Mouse (Mus musculus) left cerebral cortex, postnatal 10 days (tissue): ENCODE data around the gene Jph4. TPM values are rescaled to one million over a fixed set of nuclear protein-coding genes. Genes with fewer than 3 reads are reported as not detected.

ENCODE experiments used
- DNase-seq, 2 experiments: peaks; one replicate each; pipeline ENCODE4 v3.0.0; 2021 to 2022; ENCODE audit warnings: low spot score in 2 of 2, mixed read lengths in 1 of 2; ENCODE audit errors: extremely low spot score in 1 of 2
- intact Hi-C: fragments of 180-260 bp; cut with DNase I; formaldehyde crosslinking; loops from one replicate; pipeline ENCODE4 v1.15.1; 2025
- total RNA-seq, 2 experiments: library from RNA; stranded (reverse); gene quantifications; 2 replicates each; pipeline ENCODE4 v1.2.3; 2021

The Jph4 gene
- total RNA-seq, 2 experiments from 2014 or later = 368 to 375 TPM

GRCm38 (mm10) chr14:55102253-55102785 is 14.4 kb downstream of the Jph4 start:
- intact Hi-C loops = loop anchor here (5.0 kb wide), 1 partner anchor 210 kb away; the partner anchor contains the start of gene Pabpn1
- DNase-seq = peak in 1 of 2 experiments; percentile 42

DNA sequence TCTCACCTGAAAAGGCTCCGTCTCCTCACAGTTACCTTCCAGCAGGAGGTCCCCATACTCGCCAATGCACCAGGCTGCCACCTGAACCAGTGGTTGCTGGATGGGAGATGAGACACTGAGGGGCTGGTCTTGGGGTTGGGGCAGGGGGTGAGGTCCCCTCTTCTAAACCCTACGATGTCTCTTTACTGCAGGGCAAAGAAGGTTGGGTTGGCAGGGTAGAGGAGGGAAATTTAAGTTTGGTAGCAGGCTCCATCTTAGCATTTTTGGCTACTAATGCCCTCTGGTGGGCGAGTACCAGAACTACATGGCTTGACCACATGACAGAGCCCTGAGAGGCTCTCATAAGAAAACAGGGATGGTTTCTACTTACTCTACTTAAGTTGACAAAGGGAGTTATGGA is 15.1 kb downstream of the Jph4 start:
- DNase-seq = no peak
- intact Hi-C loops = loop anchor here (5.0 kb wide), 1 partner anchor 209 kb away; the partner anchor contains the start of gene Pabpn1

DNA sequence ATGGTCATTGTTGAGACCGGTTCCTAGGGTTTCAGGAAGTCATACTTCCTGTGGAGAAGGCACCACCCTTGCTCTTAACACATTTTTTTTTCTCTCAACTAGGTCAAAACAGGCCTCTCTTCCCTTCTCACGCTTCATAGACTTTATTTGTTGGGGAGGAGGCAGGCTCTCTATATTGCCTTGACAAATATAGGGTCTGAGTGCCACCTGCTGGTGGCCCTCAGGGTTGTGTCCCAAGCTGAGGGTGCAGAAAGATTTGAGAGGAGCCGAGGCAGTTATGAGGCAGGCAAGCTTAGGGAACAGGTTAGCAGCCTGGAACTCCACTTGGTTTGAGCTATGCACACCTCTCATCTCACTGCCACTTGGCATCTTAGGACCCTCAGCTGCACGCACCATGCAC is 18.7 kb downstream of the Jph4 start:
- intact Hi-C loops = no loop called here
- DNase-seq = peak in 1 of 2 experiments; percentile 70

- intact Hi-C loops = loop anchor here (2.0 kb wide), 1 partner anchor 73 kb away; no protein-coding TSS in a partner anchor
Observed at GRCm38 (mm10) chr14:55097646-55098045, 19.1 kb downstream of the Jph4 start.

GRCm38 (mm10) chr14:55096573-55097087 is 20.1 kb downstream of the Jph4 start:
- DNase-seq = no peak
- intact Hi-C loops = loop anchor here (2.0 kb wide), 1 partner anchor 72 kb away; no protein-coding TSS in a partner anchor

More at GRCm38 (mm10) chr14:55097646-55098045, 19.1 kb downstream of the Jph4 start:
- DNase-seq = no peak

- no peak for DNase-seq
- intact Hi-C loops = loop anchor here (2.0 kb wide), 1 partner anchor 71 kb away; no protein-coding TSS in a partner anchor
Observed at GRCm38 (mm10) chr14:55095671-55096070, 21.1 kb downstream of the Jph4 start.

DNA sequence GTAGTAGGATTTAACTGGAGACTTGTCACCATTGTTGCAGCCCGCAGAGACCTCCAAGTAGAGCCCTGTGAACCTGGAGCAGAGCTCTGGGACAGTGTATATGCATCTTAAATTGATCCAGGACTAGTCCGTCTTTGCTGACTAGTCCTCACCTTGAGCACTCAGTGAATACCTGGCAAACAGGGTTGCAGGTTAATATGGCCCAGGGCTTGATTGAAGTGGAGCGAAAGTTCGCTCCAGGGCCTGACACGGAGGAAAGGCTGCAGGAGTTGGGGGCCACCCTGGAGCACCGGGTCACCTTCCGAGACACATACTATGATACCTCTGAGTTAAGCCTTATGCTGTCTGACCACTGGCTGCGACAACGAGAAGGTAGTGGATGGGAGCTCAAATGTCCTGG is 21.5 kb downstream of the Jph4 start:
- no peak for DNase-seq
- intact Hi-C loops = no loop called here

DNA sequence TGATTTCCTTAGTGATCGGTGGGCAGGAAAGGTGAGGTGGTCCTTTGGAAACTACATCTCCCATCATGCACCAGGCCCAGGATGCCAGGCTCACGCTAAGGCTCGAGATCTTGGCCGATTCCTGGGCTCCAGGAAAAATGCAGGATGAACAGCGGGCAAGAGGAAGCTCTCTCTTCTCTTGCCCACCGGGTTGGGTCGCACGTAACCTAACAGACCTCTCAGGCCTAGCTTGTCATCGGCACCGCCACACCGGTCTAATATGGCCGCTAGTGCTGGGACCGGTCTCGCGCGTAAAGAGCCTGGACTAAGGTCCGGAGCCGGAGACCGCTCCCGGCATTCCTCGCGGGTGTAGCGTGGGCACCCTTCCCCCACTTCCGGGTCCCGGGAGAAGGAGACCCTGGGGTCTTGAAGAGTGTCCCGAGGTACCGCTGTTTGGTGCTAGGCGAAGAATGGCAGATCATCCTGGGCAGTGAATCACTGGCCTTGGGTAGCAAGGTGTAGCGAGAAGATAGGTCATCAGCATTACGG is 22.0 kb downstream of the Jph4 start, which contains the start of gene Thtpa:
Gene Thtpa, plus strand, starts transcription at position 81 of the 528 bp plus-strand sequence.
- intact Hi-C loops = no loop called here
- DNase-seq = peak; percentile 65 to 88

GRCm38 (mm10) chr14:55093927-55094326 is 22.8 kb downstream of the Jph4 start:
- intact Hi-C loops = no loop called here
- no peak for DNase-seq

- peak; percentile 91 to 93 for DNase-seq
- intact Hi-C loops = no loop called here
Observed at GRCm38 (mm10) chr14:55092011-55092577, 24.6 kb downstream of the Jph4 start, which contains the start of gene Zfhx2. TSS of gene Zfhx2 (minus strand) at chr14:55092324.

DNA sequence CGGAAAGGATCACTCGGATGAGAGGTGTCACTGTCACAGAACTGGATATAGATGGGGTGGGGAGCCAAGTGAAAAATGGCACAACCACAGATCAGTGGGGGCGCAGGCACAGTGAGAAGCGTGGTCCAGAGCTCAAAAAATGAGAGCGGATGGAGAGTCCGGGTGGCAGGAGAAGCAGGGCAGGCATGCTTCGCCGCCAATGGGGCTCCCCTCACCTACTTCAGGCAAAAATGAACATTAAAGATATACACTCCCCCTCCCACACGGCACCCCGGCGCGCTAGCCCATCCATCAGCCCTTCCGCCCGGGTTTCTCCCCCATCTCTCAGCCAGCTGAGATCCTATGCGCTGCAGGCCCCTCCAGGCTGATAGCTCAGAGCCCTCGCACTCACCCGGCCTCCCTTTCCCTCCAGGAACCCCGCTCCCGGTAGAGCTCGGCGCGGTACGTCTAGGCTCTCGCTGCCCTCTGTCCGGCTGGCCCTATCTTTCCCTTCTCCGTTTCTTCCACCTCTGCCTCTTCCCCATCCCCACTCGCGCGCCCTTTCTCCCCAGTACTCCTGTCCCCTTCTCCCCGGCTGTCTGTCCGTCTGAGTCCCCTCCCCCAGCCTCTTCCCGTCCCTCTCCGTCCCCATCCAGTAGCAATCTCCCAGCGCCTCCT is 25.4 kb downstream of the Jph4 start:
- DNase-seq = peak in 1 of 2 experiments; percentile 71
- intact Hi-C loops = no loop called here

GRCm38 (mm10) chr14:55089199-55089947 is 27.4 kb downstream of the Jph4 start:
- peak in 1 of 2 experiments; percentile 60 for DNase-seq

DNA sequence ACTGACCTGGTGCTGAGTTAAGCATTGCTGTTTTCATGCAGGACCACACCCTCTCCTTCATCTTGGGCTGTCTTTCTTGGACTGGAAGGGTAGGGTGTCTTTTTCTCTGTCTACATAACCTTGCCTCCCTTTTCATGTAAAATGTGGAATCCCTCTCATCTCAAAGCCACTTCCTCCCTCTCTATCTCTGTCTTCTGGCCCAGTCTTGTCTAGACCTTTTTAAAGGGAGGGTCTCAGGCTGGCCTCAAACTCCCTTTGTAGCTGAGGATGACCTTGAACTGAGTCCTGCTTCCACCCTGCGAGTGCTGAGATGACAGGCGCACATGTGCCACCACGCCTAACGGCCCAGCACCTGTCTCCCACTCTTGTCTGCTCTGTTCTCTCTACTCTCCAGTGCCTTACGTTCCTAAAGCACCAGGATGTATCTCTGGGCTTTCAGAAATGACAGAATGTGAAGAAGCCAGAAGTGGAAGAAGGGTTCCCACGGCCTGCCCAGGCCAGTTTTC is 30.7 kb downstream of the Jph4 start:
- intact Hi-C loops = no loop called here
- DNase-seq = no peak

More at GRCm38 (mm10) chr14:55089199-55089947, 27.4 kb downstream of the Jph4 start:
- intact Hi-C loops = no loop called here

- intact Hi-C loops = no loop called here
- no peak for DNase-seq
Observed at GRCm38 (mm10) chr14:55085324-55086008, 31.3 kb downstream of the Jph4 start.

DNA sequence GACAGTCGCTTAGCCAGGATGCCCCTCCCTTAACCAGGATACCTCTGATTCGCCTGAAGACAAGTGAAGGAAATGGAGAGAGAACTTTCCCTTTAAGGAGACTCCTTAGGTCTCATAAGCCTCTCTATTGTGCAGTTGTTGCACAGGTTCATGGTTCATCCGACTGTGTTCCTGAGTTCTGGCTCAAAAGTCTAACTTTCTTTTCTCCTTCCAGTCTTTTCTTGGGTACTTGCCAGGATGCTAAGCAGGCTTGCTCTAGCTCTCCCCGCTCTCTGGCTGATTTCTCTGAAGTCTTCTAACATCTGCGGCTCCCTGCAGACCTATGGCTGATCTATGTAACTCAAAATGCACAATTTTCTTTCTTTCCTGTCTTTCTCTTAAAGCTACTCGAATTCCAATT is 33.3 kb downstream of the Jph4 start:
- DNase-seq = no peak
- intact Hi-C loops = no loop called here

- DNase-seq = no peak
- intact Hi-C loops = no loop called here
Observed at GRCm38 (mm10) chr14:55081105-55081504, 35.6 kb downstream of the Jph4 start.

DNA sequence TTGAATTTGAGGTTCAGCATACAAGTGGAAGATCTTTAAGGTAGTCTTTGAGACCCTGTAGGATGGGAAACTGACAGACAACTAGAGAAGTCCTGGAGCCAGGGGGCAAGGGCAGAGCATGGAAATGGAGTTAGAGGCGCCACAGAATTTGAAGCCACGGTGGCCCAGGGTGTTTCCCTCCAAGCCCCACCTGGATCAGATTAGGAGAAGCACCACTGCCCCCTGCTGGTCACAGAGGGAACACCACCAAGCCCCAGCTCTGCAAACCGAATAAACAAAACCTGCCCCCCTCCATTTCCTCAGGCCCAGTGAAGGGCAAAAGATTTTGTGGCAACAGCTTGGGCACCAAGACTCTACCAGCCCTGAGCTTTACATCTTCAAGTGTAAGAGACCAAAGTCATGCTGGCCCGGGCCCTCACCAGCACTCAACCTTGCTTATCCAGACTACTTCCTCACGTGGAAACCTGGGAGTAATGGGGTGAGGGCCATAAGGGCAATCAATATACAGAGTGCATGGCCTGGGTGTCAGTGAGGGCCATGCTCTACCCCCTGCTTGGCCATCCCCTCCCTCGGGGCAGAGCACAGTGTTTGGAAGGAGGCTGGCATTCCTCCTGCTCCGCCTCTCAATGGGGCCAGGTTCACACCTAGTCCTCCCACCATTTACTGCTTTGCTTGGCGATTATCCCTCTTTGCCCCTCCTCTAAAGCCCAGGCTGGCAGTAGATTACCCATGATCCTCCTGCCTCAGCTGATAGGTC is 37.3 kb downstream of the Jph4 start:
- peak in 1 of 2 experiments; percentile 79 for DNase-seq

More for the DNA sequence above, 37.3 kb downstream of the Jph4 start:
- intact Hi-C loops = loop anchor here (5.0 kb wide), 1 partner anchor 52 kb away; no protein-coding TSS in a partner anchor
